ENCODE assay signal across 24 mouse cellular contexts in genomic region chr12:71350077-71350476, GRCm38 (mm10). TPM values are rescaled to one million over a fixed set of nuclear protein-coding genes. Genes with fewer than 3 reads are reported as not detected.
A peak's percentile ranks its signal among the peaks of the same experiment; 100 is the strongest.
DNase-seq lines count a peak whose midpoint lies in the region; ATAC-seq and TF ChIP-seq lines count a peak whose summit lies in the region.
"Had no signal": no experiment of that assay in that cellular context is flagged by ENCODE, and none has a peak within 500 bp of the region (broad histone marks: within the 10 kb centered on the region; RNA-seq: fewer than 3 reads in every experiment).

No protein-coding gene starts in this region.

- no peaks in the 10 kb centered on the region for H3K36me3 ChIP-seq in midbrain, embryonic 13.5 days
- no peaks in the 10 kb centered on the region for H3K36me3 ChIP-seq in midbrain, embryonic 16.5 days (ENCODE audit: control insufficient read depth, insufficient read depth, low read length)
- H3K36me3 ChIP-seq in hindbrain, postnatal 0 days (ENCODE audit: insufficient read depth, low read length) = no peaks in the 10 kb centered on the region
- H3K36me3 ChIP-seq: hindbrain, embryonic 15.5 days; liver, embryonic 12.5 days; midbrain, embryonic 12.5 days had no signal

- no peak for TF ChIP-seq CTCF in hindbrain, postnatal 0 days (IDR thresholded peaks at IDR 0.05; ENCODE audit: low read depth)

- H3K9me3 ChIP-seq in midbrain, embryonic 13.5 days = no peaks in the 10 kb centered on the region
- no peaks in the 10 kb centered on the region for H3K9me3 ChIP-seq in midbrain, embryonic 16.5 days (replicated peaks; ENCODE audit: control insufficient read depth, low read length, poor library complexity, severe bottlenecking)
- H3K9me3 ChIP-seq in hindbrain, postnatal 0 days (ENCODE audit: low read length) = no peaks in the 10 kb centered on the region
- H3K9me3 ChIP-seq: hindbrain, embryonic 15.5 days; liver, embryonic 12.5 days; midbrain, embryonic 12.5 days had no signal

- H3K4me1 ChIP-seq in midbrain, embryonic 13.5 days (replicated peaks) = peaks cover 5% of the 10 kb centered on the region
- H3K4me1 ChIP-seq in midbrain, embryonic 16.5 days (ENCODE audit: control insufficient read depth, insufficient read depth, low read length) = 0 out of 2 replicates have a peak, but pooled peaks cover 2% of the 10 kb centered on the region
- H3K4me1 ChIP-seq in hindbrain, postnatal 0 days (ENCODE audit: insufficient read depth, low read length) = peaks cover 2% of the 10 kb centered on the region; the same call in 1 of the 2 replicates
- H3K4me1 ChIP-seq: hindbrain, embryonic 15.5 days; liver, embryonic 12.5 days had no signal

- DNase-seq in ES-CJ7 (ENCODE audit: low read depth, low spot score) (peak; percentile 81), ZHBTc4 (ENCODE audit: low read depth, low spot score) (peak; percentile 78)
- no peak for DNase-seq in hindbrain, postnatal 0 days (ENCODE audit: low spot score)
- no peak for DNase-seq in spleen, adult 12 weeks (ENCODE audit: low spot score)
- DNase-seq in right cerebral cortex, postnatal 14 days = no peak
- no peak for DNase-seq in kidney, postnatal 36 days
- DNase-seq: cerebellum, postnatal 14 days; gastrocnemius, postnatal 10 days; heart, adult 2 months; kidney, adult 8-10 months; kidney, postnatal 25 days; layer of hippocampus, adult 9-11 months; lung, embryonic 14.5 days; right cerebral cortex, adult 18-20 months; spleen, adult 18-20 months had no signal

- H3K9ac ChIP-seq in midbrain, embryonic 13.5 days (replicated peaks) = no peak overlapping the region
- no peak overlapping the region for H3K9ac ChIP-seq in midbrain, embryonic 16.5 days (ENCODE audit: low read depth, low read length)
- H3K9ac ChIP-seq in hindbrain, postnatal 0 days (replicated peaks; ENCODE audit: low read length) = no peak overlapping the region
- H3K9ac ChIP-seq: hindbrain, embryonic 15.5 days; liver, embryonic 12.5 days; lung, embryonic 14.5 days; midbrain, embryonic 12.5 days had no signal

- no peak overlapping the region for H3K4me3 ChIP-seq in midbrain, embryonic 13.5 days (replicated peaks)
- H3K4me3 ChIP-seq in midbrain, embryonic 16.5 days (ENCODE audit: low read depth, low read length) = no peak overlapping the region
- no peak overlapping the region for H3K4me3 ChIP-seq in hindbrain, postnatal 0 days (ENCODE audit: low read length)
- H3K4me3 ChIP-seq: erythroblast, embryonic 14.5 days; heart, adult 2 months; hindbrain, embryonic 15.5 days; liver, embryonic 12.5 days; midbrain, embryonic 12.5 days had no signal

- no peak overlapping the region for H3K27ac ChIP-seq in midbrain, embryonic 13.5 days
- H3K27ac ChIP-seq in midbrain, embryonic 16.5 days (ENCODE audit: low read length) = no peak overlapping the region
- no peak overlapping the region for H3K27ac ChIP-seq in hindbrain, postnatal 0 days
- H3K27ac ChIP-seq: heart, adult 2 months; hindbrain, embryonic 15.5 days; liver, embryonic 12.5 days; macrophage; midbrain, embryonic 12.5 days had no signal

- ATAC-seq in midbrain, embryonic 13.5 days = peak; percentile 75; the same call in 1 of the 2 replicates
- ATAC-seq in midbrain, embryonic 16.5 days = no peak
- ATAC-seq in hindbrain, postnatal 0 days = 0 out of 2 replicates have a peak, but pooled peaks have one; percentile 35
- ATAC-seq: liver, embryonic 12.5 days had no signal

- 45% methylated on average over 2 of the region's 2 CpGs for WGBS in midbrain, embryonic 13.5 days
- 50% methylated on average over 2 of the region's 2 CpGs for WGBS in midbrain, embryonic 16.5 days
- 51% methylated on average over 2 of the region's 2 CpGs for WGBS in hindbrain, postnatal 0 days

- H3K4me2 ChIP-seq in midbrain, embryonic 13.5 days (replicated peaks) = no peak overlapping the region
- H3K4me2 ChIP-seq in midbrain, embryonic 16.5 days (ENCODE audit: low read length) = no peak overlapping the region
- no peak overlapping the region for H3K4me2 ChIP-seq in hindbrain, postnatal 0 days (ENCODE audit: low read depth, low read length)
- H3K4me2 ChIP-seq: hindbrain, embryonic 15.5 days; liver, embryonic 12.5 days; lung, embryonic 14.5 days; midbrain, embryonic 12.5 days had no signal

- no peaks in the 10 kb centered on the region for H3K27me3 ChIP-seq in midbrain, embryonic 13.5 days
- no peaks in the 10 kb centered on the region for H3K27me3 ChIP-seq in midbrain, embryonic 16.5 days (ENCODE audit: control insufficient read depth, insufficient read depth, low read depth, low read length)
- no peaks in the 10 kb centered on the region for H3K27me3 ChIP-seq in hindbrain, postnatal 0 days (ENCODE audit: insufficient read depth, low read length)
- H3K27me3 ChIP-seq: hindbrain, embryonic 15.5 days; liver, embryonic 12.5 days had no signal

RNA-seq across cellular contexts. Expression of gene Dact1, which starts 40.4 kb away (rescaled TPM):
- 24.2 and 30.5 TPM in 2 replicates for polyA plus RNA-seq in midbrain, embryonic 13.5 days (2015; fragmentation: Nextera tagmentation; extraction: Ambion mirVana)
- polyA plus RNA-seq in midbrain, embryonic 16.5 days (2015; fragmentation: Nextera tagmentation; extraction: Ambion mirVana) = 25.1 and 25.3 TPM in 2 replicates
- total RNA-seq in hindbrain, postnatal 0 days (2014; rRNA removed) = 40.8 and 54.3 TPM in 2 replicates
- 11.2 and 12.7 TPM in 2 replicates for polyA plus RNA-seq in hindbrain, postnatal 0 days (2015; fragmentation: Nextera tagmentation; extraction: Ambion mirVana)
- total RNA-seq: MEL; neutrophil, adult 5-6 weeks had no signal
- polyA plus RNA-seq: erythroblast, embryonic 14.5 days; macrophage had no signal

Comparison
In these comparisons a context has a peak if more than half of its experiments do, and no peak if none do; other contexts are left out.
1. DNase-seq: peak in ES-CJ7 (single experiment) and ZHBTc4 (single experiment); none in hindbrain, postnatal 0 days (single experiment), spleen, adult 12 weeks (single experiment), right cerebral cortex, postnatal 14 days (single experiment) and kidney, postnatal 36 days (0 of 2).